Mouse (Mus musculus) forelimb bud, embryonic 11.5 days (tissue): Measurements from ENCODE around the gene Zfp62.

Experiments used
- DNase-seq: peaks from one replicate; pipeline ENCODE4 v3.0.0-alpha.2; 2012; ENCODE audit warnings: low read depth, low spot score

Gene Zfp62

DNA sequence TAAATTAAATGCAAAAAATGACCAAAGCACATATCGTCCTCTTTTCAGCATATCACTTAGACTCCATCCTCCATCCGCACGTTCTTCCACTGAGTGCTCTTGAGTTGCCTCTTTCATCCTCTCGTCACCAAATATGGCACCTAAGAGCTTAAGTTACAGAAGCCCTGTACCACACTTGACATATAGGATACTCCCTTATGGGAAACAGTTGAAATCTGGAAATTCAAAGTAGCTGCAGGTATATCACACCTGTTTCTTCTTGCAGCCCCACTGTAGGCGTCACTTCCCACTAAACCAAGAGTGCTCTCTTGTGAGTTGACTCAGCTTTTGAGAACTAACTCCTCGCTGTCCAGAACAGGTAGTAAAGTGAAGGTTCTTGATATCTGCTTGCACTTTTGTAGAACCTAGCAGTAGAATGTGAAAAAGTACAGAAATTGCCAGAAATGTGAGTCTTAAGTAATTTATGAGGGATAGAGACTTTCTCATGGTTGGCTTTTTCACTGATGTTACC is 2.0 kb downstream of the Zfp62 start:
- no peak for DNase-seq

DNA sequence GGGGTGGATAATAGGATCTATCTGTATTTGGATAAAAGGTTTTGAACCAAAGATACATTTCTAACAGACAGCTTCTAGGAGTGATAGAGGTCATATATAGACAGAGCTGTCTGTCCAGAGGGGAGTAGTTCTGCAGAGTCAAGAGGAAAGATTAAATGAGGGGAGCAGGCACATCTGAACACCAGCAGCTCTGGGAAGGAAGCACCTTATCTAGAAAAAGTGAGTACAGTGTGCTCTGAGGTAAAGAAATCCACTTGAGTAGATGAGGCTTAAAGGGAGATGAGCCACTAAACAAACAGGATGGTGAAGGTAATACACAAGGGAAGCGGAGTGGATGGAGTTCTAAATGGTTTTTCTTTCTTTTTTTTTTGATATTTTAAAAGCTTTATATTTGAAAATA is 4.4 kb downstream of the Zfp62 start:
- no peak for DNase-seq

DNA sequence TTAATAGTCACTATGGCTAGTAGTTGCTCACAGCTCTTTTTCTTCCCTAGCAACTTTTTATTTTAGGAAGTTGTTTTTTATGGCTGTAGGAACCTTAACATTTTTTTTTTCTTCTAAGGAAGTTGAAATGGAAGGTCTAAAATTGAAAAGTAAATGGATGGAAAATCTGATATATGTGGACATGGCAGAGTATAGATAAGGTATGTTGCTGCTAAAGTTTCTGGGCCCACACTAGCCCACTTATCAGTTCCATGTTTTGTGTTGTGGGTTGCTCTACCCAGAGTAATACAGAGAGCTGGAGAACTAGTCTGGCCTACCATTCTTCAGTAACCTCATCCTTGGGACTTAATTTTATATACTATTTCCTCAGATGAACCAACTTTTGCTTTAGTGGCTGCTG is 9.5 kb downstream of the Zfp62 start:
- no peak for DNase-seq

DNA sequence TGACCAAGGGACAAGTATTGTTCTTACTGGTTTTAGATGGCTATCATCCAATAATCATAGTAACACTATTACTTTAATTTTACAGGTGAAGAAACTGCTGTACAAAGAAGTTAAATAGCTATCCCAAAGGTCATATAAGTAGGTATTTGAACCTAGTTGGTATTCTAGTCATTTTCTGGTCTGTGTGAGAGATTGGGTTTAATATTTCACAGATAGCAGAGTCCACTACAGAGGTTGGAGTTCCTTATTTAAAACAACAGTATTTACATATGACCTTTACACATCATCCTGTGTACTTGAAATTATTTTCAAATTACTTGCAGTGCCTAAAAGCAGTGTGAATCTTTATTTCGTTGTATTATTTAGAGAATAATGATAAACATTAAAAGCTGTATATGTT is 10.4 kb downstream of the Zfp62 start:
- DNase-seq: no peak

GRCm38 (mm10) chr11:49219271-49219670 is 16.2 kb downstream of the Zfp62 start:
- DNase-seq: no peak

GRCm38 (mm10) chr11:49224455-49224854 is 21.4 kb downstream of the Zfp62 start:
- no peak for DNase-seq

- no peak for DNase-seq
These were observed 29.7 kb downstream of the Zfp62 start for GRCm38 (mm10) chr11:49232781-49233180.

GRCm38 (mm10) chr11:49235459-49236207 is 32.5 kb downstream of the Zfp62 start:
- DNase-seq: no peak

- no peak for DNase-seq
These were observed 33.8 kb downstream of the Zfp62 start for GRCm38 (mm10) chr11:49236891-49237290.

- DNase-seq: no peak
These were observed 34.4 kb downstream of the Zfp62 start for GRCm38 (mm10) chr11:49237532-49237931.

DNA sequence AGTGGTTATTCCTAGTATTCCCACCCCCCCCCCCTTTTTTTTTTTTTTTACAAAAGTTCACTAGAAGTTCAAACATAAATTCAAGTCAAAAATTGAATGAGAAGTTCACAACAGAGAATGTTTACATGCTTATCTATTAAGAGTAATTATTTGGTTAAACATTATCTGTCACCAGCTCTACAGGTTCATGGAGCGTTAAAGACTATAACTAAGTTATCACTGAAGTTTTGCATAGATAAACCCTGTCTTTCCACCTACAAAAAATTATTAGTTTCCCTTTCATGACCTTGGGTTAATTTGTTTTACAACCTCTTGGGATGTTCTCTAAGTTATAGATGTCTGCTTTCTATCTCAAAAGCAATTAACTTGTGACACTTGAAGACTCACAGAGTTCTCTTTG is 37.2 kb downstream of the Zfp62 start:
- DNase-seq: no peak

DNA sequence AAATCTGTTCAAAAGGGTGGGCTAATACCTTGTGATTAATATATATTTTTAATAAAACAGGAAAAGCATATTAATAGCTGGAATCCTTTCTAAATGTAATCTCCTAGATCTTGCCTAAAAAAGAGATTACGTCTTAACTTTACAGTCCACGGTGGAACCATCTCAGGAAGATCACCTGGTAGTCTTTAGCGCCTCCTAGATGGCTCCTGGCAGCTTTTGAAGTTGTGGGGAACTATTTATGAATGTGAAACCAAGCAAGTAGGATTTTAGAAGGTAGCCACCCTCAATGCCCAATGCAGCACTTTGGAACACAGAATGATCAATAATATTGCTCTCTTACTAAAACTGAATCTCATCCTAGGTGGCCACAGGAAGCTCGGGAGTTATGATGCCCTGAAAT is 37.8 kb downstream of the Zfp62 start:
- DNase-seq: no peak

GRCm38 (mm10) chr11:49241471-49241870 is 38.4 kb downstream of the Zfp62 start:
- no peak for DNase-seq

- DNase-seq: no peak
These were observed 40.0 kb downstream of the Zfp62 start for GRCm38 (mm10) chr11:49242944-49243626.

DNA sequence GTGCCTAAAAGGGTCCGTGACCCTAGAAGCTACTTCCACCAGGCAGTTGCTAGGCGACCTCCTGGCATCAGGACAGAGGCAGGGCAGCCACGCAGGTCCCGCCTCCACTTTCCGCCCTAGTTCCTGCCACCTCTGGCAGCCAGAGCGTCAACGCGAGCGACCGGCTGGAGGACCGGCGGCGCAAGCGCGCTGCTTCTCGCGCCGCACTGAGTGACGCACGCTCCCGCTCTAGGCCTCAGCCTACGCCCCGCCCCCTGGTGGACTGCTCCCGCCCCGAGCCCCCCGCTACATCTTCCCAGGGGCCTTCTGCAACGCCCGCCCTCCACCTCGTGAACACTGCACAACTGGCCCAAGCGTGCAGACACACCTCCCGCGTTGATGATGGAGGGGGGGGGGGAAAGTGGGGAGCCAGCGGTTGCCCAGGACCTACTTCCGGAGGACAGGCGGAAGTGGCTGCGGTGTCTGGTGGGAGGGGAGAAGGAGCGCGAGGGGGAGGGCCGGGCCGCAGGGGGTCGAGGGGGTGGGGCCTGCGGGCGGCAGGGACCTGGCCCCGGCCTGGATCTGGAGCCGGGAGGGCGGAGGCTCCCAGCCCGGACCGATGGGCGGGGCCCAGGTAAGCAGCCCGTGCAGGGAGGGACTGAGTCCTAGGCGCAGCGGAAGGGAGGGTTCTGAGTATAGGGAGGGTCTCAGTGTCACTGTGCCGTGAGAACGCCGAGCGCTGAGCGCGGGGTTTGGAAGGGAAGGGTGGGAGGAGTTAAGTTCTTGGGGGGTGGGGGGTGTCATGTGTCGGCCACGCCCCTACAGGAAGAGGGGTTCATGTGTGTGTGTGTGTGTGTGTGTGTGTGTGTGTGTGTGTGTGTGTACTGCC is 40.9 kb downstream of the Zfp62 start, which contains the start of gene Mgat1:
Gene Mgat1 (plus strand): TSS at position 465 of the 868 bp plus-strand sequence.
- peak; percentile 95 for DNase-seq

- DNase-seq: no peak
These were observed 41.5 kb downstream of the Zfp62 start for GRCm38 (mm10) chr11:49244595-49244930.

DNA sequence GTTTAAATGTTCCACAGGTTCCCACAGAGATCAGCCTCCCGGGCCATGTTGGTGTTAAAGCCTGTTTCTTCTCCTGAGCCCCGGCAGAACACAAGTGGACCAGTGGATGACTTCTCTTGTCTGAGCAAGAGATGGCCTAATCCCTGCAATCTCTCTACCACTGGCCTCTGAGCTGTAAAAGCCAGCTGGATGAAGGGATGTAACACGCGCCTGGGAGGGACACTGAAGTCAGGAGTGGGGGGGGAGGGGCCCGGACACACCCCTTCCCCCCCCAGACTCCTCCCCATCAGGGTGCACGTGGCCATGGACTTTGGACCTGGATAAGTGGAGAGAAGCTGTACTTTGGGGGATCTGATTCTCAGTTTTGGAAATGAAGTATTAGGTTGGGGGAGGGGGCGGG is 42.1 kb downstream of the Zfp62 start:
- DNase-seq: peak; percentile 19

DNA sequence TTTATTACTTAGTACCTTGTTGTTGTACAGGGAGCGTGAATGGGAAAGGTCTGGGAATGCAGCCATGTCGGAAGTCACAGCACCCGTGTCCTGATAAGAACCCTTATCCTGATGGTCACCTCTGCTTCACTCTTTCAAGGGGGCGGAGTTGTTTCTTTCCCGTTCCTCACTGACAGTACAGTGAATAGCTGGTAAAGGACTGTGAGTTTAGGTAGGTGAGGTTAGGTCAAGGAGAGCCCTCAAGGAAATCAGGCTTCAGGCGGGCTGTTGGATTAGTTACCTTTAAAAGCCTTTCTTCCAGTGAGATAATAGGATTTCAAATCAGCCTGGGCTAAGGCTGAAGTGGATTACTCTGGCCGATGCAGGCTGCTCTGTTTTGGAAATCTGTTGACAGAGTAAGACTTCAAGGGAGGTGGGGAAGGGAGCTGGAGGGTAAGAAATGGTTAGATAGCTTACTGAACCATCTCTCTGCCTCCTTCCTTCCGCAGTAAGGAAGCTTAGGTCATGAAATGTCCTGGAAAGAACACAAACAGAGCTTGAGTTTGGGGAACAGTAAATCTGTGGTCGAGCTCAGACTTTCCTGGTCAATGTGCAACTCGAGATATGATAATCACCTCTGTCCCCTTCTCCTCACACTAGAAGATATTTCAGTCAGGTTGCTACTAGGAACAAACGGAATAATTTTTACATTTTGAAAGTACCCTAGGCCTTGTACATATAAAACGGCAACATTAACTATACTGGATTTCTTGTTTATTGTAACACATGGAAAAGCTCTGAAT is 42.7 kb downstream of the Zfp62 start:
- no peak for DNase-seq

- DNase-seq: no peak
These were observed 43.4 kb downstream of the Zfp62 start for GRCm38 (mm10) chr11:49246523-49246922.

- no peak for DNase-seq
These were observed 44.2 kb downstream of the Zfp62 start for GRCm38 (mm10) chr11:49247255-49247654.

GRCm38 (mm10) chr11:49248226-49248973 is 45.3 kb downstream of the Zfp62 start:
- no peak for DNase-seq
